Comparison of ENCODE assay signal across 11 mouse cellular contexts in genomic region chr4:130108929-130109328, GRCm38 (mm10). TPM values are rescaled to one million over a fixed set of nuclear protein-coding genes. Genes with fewer than 3 reads are reported as not detected.
DNase-seq lines count a peak whose midpoint lies in the region; ATAC-seq lines count a peak whose summit lies in the region.
"Had no signal": no experiment of that assay in that cellular context is flagged by ENCODE, and none has a peak within 500 bp of the region (broad histone marks: within the 10 kb centered on the region; RNA-seq: fewer than 3 reads in every experiment).

No protein-coding gene starts in this region.

- intact Hi-C loops in heart, postnatal 10 days (cut with DNase I): no loop called here

- H3K27ac ChIP-seq in heart, embryonic 14.5 days (replicated peaks in 1 of 2; ENCODE audit: control insufficient read depth in 1 of 2, insufficient read depth in 1 of 2, low read depth in 2 of 2, low read length in 2 of 2): no peak overlapping the region
- H3K27ac ChIP-seq in limb, embryonic 12.5 days: no peak overlapping the region

- H3K4me1 ChIP-seq in heart, embryonic 14.5 days (ENCODE audit: control insufficient read depth in 2 of 2, insufficient read depth in 2 of 2, low read length in 2 of 2): peaks cover 0 to 12% of the 10 kb centered on the region in 2 experiments; a peak in 3 of 4 replicates
- peaks cover 15% of the 10 kb centered on the region for H3K4me1 ChIP-seq in limb, embryonic 12.5 days (replicated peaks)

- 78% methylated on average over 3 of the region's 3 CpGs for WGBS in heart, embryonic 14.5 days
- WGBS in limb, embryonic 12.5 days: 66% methylated on average over 3 of the region's 3 CpGs

- no peak overlapping the region for H3K4me3 ChIP-seq in heart, embryonic 14.5 days (ENCODE audit: control insufficient read depth in 1 of 2, insufficient read depth in 1 of 2, low read depth in 1 of 2, low read length in 2 of 2)
- H3K4me3 ChIP-seq in limb, embryonic 12.5 days (replicated peaks): no peak overlapping the region

- H3K36me3 ChIP-seq in heart, embryonic 14.5 days (ENCODE audit: control insufficient read depth, insufficient read depth, low read length): peaks cover 7% of the 10 kb centered on the region
- peaks cover 9% of the 10 kb centered on the region for H3K36me3 ChIP-seq in limb, embryonic 12.5 days

- no peaks in the 10 kb centered on the region for H3K27me3 ChIP-seq in heart, embryonic 14.5 days (ENCODE audit: control insufficient read depth, insufficient read depth, low read length)
- 0 out of 2 replicates have a peak, but pooled peaks cover 3% of the 10 kb centered on the region for H3K27me3 ChIP-seq in limb, embryonic 12.5 days

- no peak for DNase-seq in heart, postnatal 10 days
- DNase-seq in NIH3T3 (ENCODE audit: low read depth): peak; percentile 96
- DNase-seq in lung, postnatal 14 days: peak; percentile 56
- no peak for DNase-seq in embryo, embryonic 10 days (ENCODE audit: low spot score)
- no peak for DNase-seq in yolk sac, embryonic 10.5 days (ENCODE audit: low spot score)
- DNase-seq in cerebellum, postnatal 4 days (ENCODE audit: low spot score in 2 of 2): no peak
- DNase-seq: adrenal gland, postnatal 36 days had no signal

- H3K4me2 ChIP-seq in heart, embryonic 14.5 days (ENCODE audit: low read length): peak overlapping the region; percentile 76; the same call in 1 of the 2 replicates
- H3K4me2 ChIP-seq in limb, embryonic 12.5 days: peak overlapping the region; percentile 80

- H3K9me3 ChIP-seq in heart, embryonic 14.5 days (ENCODE audit: control insufficient read depth, low read length): no peaks in the 10 kb centered on the region
- H3K9me3 ChIP-seq in limb, embryonic 12.5 days: no peaks in the 10 kb centered on the region

- ATAC-seq in heart, embryonic 14.5 days (ENCODE audit: insufficient number of reproducible peaks, insufficient read depth, low FRiP score, low read depth): no peak
- ATAC-seq in limb, embryonic 12.5 days (ENCODE audit: insufficient number of reproducible peaks, insufficient read depth, low FRiP score, low TSS enrichment, low read depth): no peak

- H3K9ac ChIP-seq in heart, embryonic 14.5 days (ENCODE audit: low read length): no peak overlapping the region
- H3K9ac ChIP-seq in limb, embryonic 12.5 days (replicated peaks): no peak overlapping the region

RNA-seq across cellular contexts. Expression of gene Pef1, which starts 6.6 kb away (rescaled TPM):
- 67.0 and 68.0 TPM in 2 replicates for polyA plus RNA-seq in heart, embryonic 14.5 days (2014; fragmentation: Nextera tagmentation; extraction: Ambion mirVana)
- 10 to 100 TPM; 39.4 to 39.9 TPM for total RNA-seq in heart, postnatal 10 days (2021)
- polyA plus RNA-seq in limb, embryonic 12.5 days (2016; fragmentation: Nextera tagmentation; extraction: Ambion mirVana): 64.6 and 64.7 TPM in 2 replicates

RNA-seq across cellular contexts. Expression of gene Hcrtr1, which starts 30.2 kb away (rescaled TPM):
- 0.15 TPM in 1 of 2 replicates, not detected in the other for polyA plus RNA-seq in heart, embryonic 14.5 days (2014; fragmentation: Nextera tagmentation; extraction: Ambion mirVana)
- not detected for total RNA-seq in heart, postnatal 10 days (2021)
- polyA plus RNA-seq in limb, embryonic 12.5 days (2016; fragmentation: Nextera tagmentation; extraction: Ambion mirVana): not detected in 2 replicates
- total RNA-seq: CH12.LX; hematopoietic stem cell, adult 5-6 weeks had no signal

Comparison
In these comparisons a context has a peak if more than half of its experiments do, and no peak if none do; other contexts are left out.
1. DNase-seq: peak in NIH3T3 (single experiment) and lung, postnatal 14 days (single experiment); none in heart, postnatal 10 days (0 of 2), embryo, embryonic 10 days (single experiment), yolk sac, embryonic 10.5 days (single experiment) and cerebellum, postnatal 4 days (0 of 2).